In the genomic region with DNA sequence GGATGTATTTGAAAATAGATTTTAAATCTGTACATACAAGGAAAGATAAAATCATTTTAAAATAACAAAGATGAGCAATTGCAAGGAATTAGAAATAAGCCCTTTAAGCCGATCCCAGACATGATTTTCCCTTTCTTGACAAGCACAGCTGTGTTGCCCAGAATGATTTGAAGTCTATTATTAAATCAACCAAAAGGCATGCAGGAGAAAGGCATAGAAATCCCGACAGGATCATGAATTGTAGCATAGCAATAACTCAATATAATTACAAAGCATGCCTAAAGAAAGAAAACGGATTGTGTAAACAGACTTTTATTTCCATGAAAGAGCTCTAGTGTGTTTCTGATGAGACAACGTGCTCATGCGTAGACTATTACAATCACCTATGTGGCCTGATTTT, we compare ENCODE assay signal across 16 mouse cellular contexts.
"Had no signal": no experiment of that assay in that cellular context is flagged by ENCODE, and none has a peak within 500 bp of the region (broad histone marks: within the 10 kb centered on the region; RNA-seq: fewer than 3 reads in every experiment).

No protein-coding gene starts in this region.

- H3K4me2 ChIP-seq: liver, embryonic 13.5 days; lung, embryonic 15.5 days; midbrain, embryonic 13.5 days had no signal

- H3K36me3 ChIP-seq: liver, embryonic 13.5 days; lung, embryonic 15.5 days; midbrain, embryonic 13.5 days had no signal

- DNase-seq: kidney, adult 9 months; kidney, postnatal 10 days; kidney, postnatal 4 days; liver; liver, embryonic 13.5 days; liver, postnatal 0 days; lung, postnatal 14 days; retina, postnatal 1 day; right cerebral cortex, postnatal 4 days; spleen, adult 18-20 months; thymus, adult 18-20 months; thymus, postnatal 14 days had no signal

- H3K4me1 ChIP-seq: liver, embryonic 13.5 days; lung, embryonic 15.5 days had no signal

- H3K27ac ChIP-seq: left cerebral cortex, adult 2 months; liver, embryonic 13.5 days; lung, embryonic 15.5 days; midbrain, embryonic 13.5 days had no signal

- H3K27me3 ChIP-seq: liver, embryonic 13.5 days; lung, embryonic 15.5 days; midbrain, embryonic 13.5 days had no signal

- H3K9ac ChIP-seq: liver, embryonic 13.5 days; liver, postnatal 0 days; lung, embryonic 15.5 days; midbrain, embryonic 13.5 days had no signal

- H3K4me3 ChIP-seq: left cerebral cortex, adult 2 months; liver, embryonic 13.5 days; lung, embryonic 15.5 days; midbrain, embryonic 13.5 days had no signal

- ATAC-seq: intestine, postnatal 0 days; liver, postnatal 0 days; midbrain, embryonic 13.5 days had no signal

- H3K9me3 ChIP-seq: liver, embryonic 13.5 days; lung, embryonic 15.5 days; midbrain, embryonic 13.5 days had no signal
